Mouse (Mus musculus) brain, embryonic 18.5 days (tissue): ENCODE measurements at regions not wholly inside any gene's neighbourhood (a gene's known extent, or its start where the extent isn't known, plus 50 kb on each side); places are given as distances from the start of the nearest gene placed in this dataset.

Experiments used
- DNase-seq: peaks from one replicate; pipeline ENCODE4 v3.0.0-alpha.2; 2012; ENCODE audit warnings: low read depth, low spot score

GRCm38 (mm10) chr14:111877524-111877923 is 202.6 kb downstream of the Slitrk5 start:
- no peak for DNase-seq

DNA sequence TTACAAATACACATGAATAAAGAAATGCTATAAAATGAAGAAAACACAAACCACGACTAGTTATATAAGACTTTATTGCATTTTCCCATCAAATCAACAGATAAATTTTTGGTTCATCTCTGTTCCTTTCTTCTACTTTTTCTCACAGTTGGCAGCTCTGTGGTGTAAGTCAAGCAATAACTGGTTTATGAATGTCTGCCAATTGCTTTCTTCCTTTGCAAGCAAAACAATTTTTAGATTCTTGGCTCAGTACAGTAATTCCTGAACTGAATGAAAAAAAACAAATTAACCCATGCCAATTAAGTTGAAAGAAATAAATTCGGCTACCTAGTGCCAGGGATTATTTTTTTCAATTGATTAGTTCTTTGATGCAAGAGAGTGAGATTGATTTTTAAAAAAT is 203.1 kb downstream of the Slitrk5 start:
- peak; percentile 26 for DNase-seq

DNA sequence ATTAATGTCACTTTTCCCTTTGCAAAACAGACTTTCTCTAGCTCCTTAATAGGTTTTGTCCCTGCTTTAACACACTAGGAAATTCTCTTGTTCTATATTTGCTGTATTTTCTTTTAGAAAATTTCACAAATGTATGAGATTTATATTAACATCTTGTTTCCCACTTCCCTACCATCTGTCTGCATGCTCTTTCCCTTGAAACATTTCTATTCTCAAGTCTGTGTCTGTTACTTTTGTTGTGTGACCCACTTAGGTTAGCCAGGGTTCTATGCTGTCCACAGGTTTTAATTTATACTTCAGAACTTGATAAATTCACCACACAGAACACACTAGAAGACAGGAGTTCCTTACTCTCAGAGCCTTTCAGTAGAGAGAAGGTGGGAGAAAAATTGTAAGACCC is 209.1 kb downstream of the Slitrk5 start:
- no peak for DNase-seq

- no peak for DNase-seq
Observed at GRCm38 (mm10) chr14:111887688-111888087, 212.8 kb downstream of the Slitrk5 start.

GRCm38 (mm10) chr14:111888781-111889180 is 213.9 kb downstream of the Slitrk5 start:
- DNase-seq, result no peak
